Mouse (Mus musculus) MEL (cell line): Measurements from ENCODE around the gene Echdc3.

ENCODE experiments used
- CTCF ChIP-seq, 3 experiments: IDR thresholded peaks in 2 of 3; conservative IDR thresholded peaks in 1 of 3; 2 replicates each; pipeline ENCODE4 v1.5.1; 2011 to 2012; ENCODE audit warnings: low read length in 3 of 3, low read depth in 2 of 3, mild to moderate bottlenecking in 2 of 3, improper control_type of control experiment in 1 of 3, inconsistent platforms in 1 of 3, mixed read lengths in 1 of 3, moderate library complexity in 1 of 3; ENCODE audit not compliant: control insufficient read depth in 1 of 3, insufficient read depth in 1 of 3, poor library complexity in 1 of 3, severe bottlenecking in 1 of 3
- EP300 ChIP-seq, 2 experiments: IDR thresholded peaks; 2 replicates each; pipeline ENCODE4 v1.6.1; 2011; ENCODE audit warnings: improper control_type of control experiment in 2 of 2, low read length in 2 of 2, low read depth in 1 of 2, mild to moderate bottlenecking in 1 of 2
- JUND ChIP-seq: IDR thresholded peaks from 2 replicates; pipeline ENCODE4 v1.6.1; 2011; ENCODE audit warnings: low read depth, mild to moderate bottlenecking, improper control_type of control experiment, low read length
- NELFE ChIP-seq: IDR thresholded peaks from 2 replicates; pipeline ENCODE4 v1.6.1; 2011; ENCODE audit warnings: low read depth, low read length, improper control_type of control experiment
- NRF1 ChIP-seq: IDR thresholded peaks from 2 replicates; pipeline ENCODE4 v1.6.1; 2014; ENCODE audit warnings: low read depth, mild to moderate bottlenecking, inconsistent platforms, low read length, improper control_type of control experiment, moderate library complexity; ENCODE audit not compliant: poor library complexity, insufficient read depth, severe bottlenecking
- POLR2A ChIP-seq, 2 experiments: IDR thresholded peaks; 2 replicates each; pipeline ENCODE4 v1.6.1; 2011 to 2012; ENCODE audit warnings: low read length in 2 of 2, mild to moderate bottlenecking in 2 of 2, control low read depth in 1 of 2, improper control_type of control experiment in 1 of 2, low read depth in 1 of 2, moderate library complexity in 1 of 2; ENCODE audit not compliant: control insufficient read depth in 1 of 2, insufficient read depth in 1 of 2, poor library complexity in 1 of 2
- RAD21 ChIP-seq: IDR thresholded peaks from 2 replicates; pipeline ENCODE4 v1.6.1; 2011; ENCODE audit warnings: mild to moderate bottlenecking, low read depth, low read length, improper control_type of control experiment
- RCOR1 ChIP-seq: IDR thresholded peaks from 2 replicates; pipeline ENCODE4 v1.6.1; 2012; ENCODE audit warnings: low read depth, mild to moderate bottlenecking, inconsistent platforms, low read length, improper control_type of control experiment
- USF1 ChIP-seq: IDR thresholded peaks from 2 replicates; pipeline ENCODE4 v1.6.1; 2014; ENCODE audit warnings: low read depth, mild to moderate bottlenecking, inconsistent platforms, low read length, improper control_type of control experiment, moderate library complexity
- USF2 ChIP-seq, 2 experiments: IDR thresholded peaks; 2 replicates each; pipeline ENCODE4 v1.6.1; 2011 to 2012; ENCODE audit warnings: improper control_type of control experiment in 2 of 2, low read length in 2 of 2, borderline replicate concordance in 1 of 2, inconsistent platforms in 1 of 2, low read depth in 1 of 2, mild to moderate bottlenecking in 1 of 2; ENCODE audit not compliant: insufficient read depth in 1 of 2

GRCm38 (mm10) chr2:6260661-6261060, 47.8 kb upstream of the Echdc3 start:
- TF ChIP-seq EP300 (IDR thresholded peaks at IDR 0.05; ENCODE audit: low read depth in 1 of 2, low read length in 2 of 2) (no peak), JUND (no peak), NRF1 (no peak), CTCF (IDR thresholded peaks at IDR 0.05 in 2 of 3, conservative IDR thresholded peaks at IDR 0.05 in 1 of 3; ENCODE audit: control insufficient read depth in 1 of 3, insufficient read depth in 1 of 3, low read depth in 2 of 3, low read length in 3 of 3, poor library complexity in 1 of 3, severe bottlenecking in 1 of 3) (no peak), POLR2A (IDR thresholded peaks at IDR 0.05; ENCODE audit: control insufficient read depth in 1 of 2, insufficient read depth in 1 of 2, low read depth in 1 of 2, low read length in 2 of 2, poor library complexity in 1 of 2) (no peak), USF1 (no peak), NELFE (no peak), RCOR1 (no peak), RAD21 (no peak), USF2 (IDR thresholded peaks at IDR 0.05; ENCODE audit: borderline replicate concordance in 1 of 2, insufficient read depth in 1 of 2, low read depth in 1 of 2, low read length in 2 of 2) (no peak)
